Mouse (Mus musculus) heart, adult 11 months (tissue): ENCODE data around the gene Fmn2.
A peak's percentile ranks its signal among the peaks of the same experiment; 100 is the strongest.

ENCODE experiments used
- DNase-seq: peaks from one replicate; pipeline ENCODE4 v3.0.0; 2022

The Fmn2 gene

GRCm38 (mm10) chr1:174669132-174669531 is 167.5 kb downstream of the Fmn2 start:
- DNase-seq: no peak

GRCm38 (mm10) chr1:174670846-174671245 is 169.2 kb downstream of the Fmn2 start:
- peak; percentile 30 for DNase-seq

GRCm38 (mm10) chr1:174674586-174674985 is 173.0 kb downstream of the Fmn2 start:
- DNase-seq: no peak

GRCm38 (mm10) chr1:174675316-174675715 is 173.7 kb downstream of the Fmn2 start:
- no peak for DNase-seq

GRCm38 (mm10) chr1:174676187-174676586 is 174.6 kb downstream of the Fmn2 start:
- no peak for DNase-seq

- DNase-seq: no peak
Measured at GRCm38 (mm10) chr1:174677211-174677610, 175.6 kb downstream of the Fmn2 start.

- no peak for DNase-seq
Measured at GRCm38 (mm10) chr1:174689301-174689700, 187.7 kb downstream of the Fmn2 start.

- peak; percentile 8 for DNase-seq
Measured at GRCm38 (mm10) chr1:174700871-174701270, 199.2 kb downstream of the Fmn2 start.

GRCm38 (mm10) chr1:174701835-174702234 is 200.2 kb downstream of the Fmn2 start:
- DNase-seq: peak; percentile 41

- no peak for DNase-seq
Measured at GRCm38 (mm10) chr1:174703909-174704308, 202.3 kb downstream of the Fmn2 start.

GRCm38 (mm10) chr1:174719729-174720458 is 218.3 kb downstream of the Fmn2 start:
- DNase-seq: peak; percentile 46

- DNase-seq: peak; percentile 58
Measured at GRCm38 (mm10) chr1:174728771-174729170, 227.1 kb downstream of the Fmn2 start.

GRCm38 (mm10) chr1:174732715-174733114 is 231.1 kb downstream of the Fmn2 start:
- no peak for DNase-seq

- DNase-seq: peak; percentile 43
Measured at GRCm38 (mm10) chr1:174738958-174739357, 237.3 kb downstream of the Fmn2 start.

GRCm38 (mm10) chr1:174742667-174743066 is 241.0 kb downstream of the Fmn2 start:
- DNase-seq: peak; percentile 9

GRCm38 (mm10) chr1:174748520-174748919 is 246.9 kb downstream of the Fmn2 start:
- peak; percentile 69 for DNase-seq

GRCm38 (mm10) chr1:174750893-174751461 is 249.4 kb downstream of the Fmn2 start:
- DNase-seq: no peak

- DNase-seq: no peak
Measured at GRCm38 (mm10) chr1:174759354-174759753, 257.7 kb downstream of the Fmn2 start.

- no peak for DNase-seq
Measured at GRCm38 (mm10) chr1:174765757-174766156, 264.1 kb downstream of the Fmn2 start.

- DNase-seq: no peak
Measured at GRCm38 (mm10) chr1:174766852-174767251, 265.2 kb downstream of the Fmn2 start.

- DNase-seq: no peak
Measured at GRCm38 (mm10) chr1:174771871-174772281, 270.3 kb downstream of the Fmn2 start.

GRCm38 (mm10) chr1:174781037-174781436 is 279.4 kb downstream of the Fmn2 start:
- DNase-seq: no peak

- no peak for DNase-seq
Measured at GRCm38 (mm10) chr1:174788617-174789016, 287.0 kb downstream of the Fmn2 start.

GRCm38 (mm10) chr1:174811846-174812245 is 310.2 kb downstream of the Fmn2 start:
- DNase-seq: no peak

- peak; percentile 12 for DNase-seq
Measured at GRCm38 (mm10) chr1:174826562-174826961, 324.9 kb downstream of the Fmn2 start.
